Mouse (Mus musculus) thymus, postnatal 0 days (tissue): ENCODE results near the gene Arf4. TPM values are rescaled to one million over a fixed set of nuclear protein-coding genes. Genes with fewer than 3 reads are reported as not detected.

Source experiments
- DNase-seq: peaks from one replicate; pipeline ENCODE4 v3.0.0-alpha.2; 2015; ENCODE audit warnings: low spot score
- polyA plus RNA-seq: library from polyadenylated mRNA; unstranded; fragments of >200 nt; fragmentation: Nextera tagmentation; extraction: Ambion mirVana; gene quantifications from 2 replicates; pipeline ENCODE4 v1.2.1, GENCODE M21; 2015

Gene Arf4
- 257 and 289 TPM in 2 replicates for polyA plus RNA-seq

DNA sequence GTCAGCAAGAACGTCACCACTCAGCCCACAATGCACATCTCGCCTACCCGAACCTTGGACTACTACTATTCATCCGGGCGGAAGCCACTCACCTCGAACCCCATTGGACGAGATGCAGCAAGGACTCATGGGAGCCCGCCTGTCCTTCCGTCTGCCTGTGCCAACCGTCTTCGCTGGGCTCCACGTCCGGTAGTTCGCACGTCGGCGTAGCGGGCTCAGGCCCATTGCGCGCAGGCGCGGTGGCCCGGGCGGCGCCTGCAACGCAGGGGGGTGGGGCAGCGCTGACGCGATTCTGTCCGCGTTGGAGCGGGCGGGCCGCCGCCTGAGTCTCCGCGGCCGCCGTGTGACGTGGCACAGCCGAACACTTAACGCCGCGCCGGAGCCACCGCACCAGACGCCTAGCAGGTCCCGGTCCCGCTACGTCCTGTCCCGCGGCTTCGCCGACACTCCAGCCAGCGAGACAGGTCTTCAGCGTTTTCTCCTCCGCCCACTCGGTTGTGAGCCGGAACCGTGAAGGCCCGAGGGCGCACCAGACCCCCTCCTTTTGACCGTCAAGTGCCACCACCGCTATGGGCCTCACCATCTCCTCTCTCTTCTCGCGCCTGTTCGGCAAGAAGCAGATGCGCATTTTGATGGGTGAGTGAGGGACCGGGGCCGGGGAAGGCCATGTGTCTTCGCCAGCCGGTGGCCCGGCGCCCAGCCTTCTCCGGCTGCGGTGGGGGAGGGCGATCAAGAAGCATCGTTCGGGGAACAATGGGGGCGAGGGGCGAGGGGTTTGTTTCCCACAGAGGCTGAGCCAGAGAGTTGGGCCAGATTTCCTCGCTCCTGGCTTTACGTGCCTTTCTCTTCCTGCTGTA, at the start of gene Arf4:
Arf4 (plus strand) TSS at position 224 of the 857 bp plus-strand sequence.
- peak; percentile 97 for DNase-seq

- peak; percentile 47 for DNase-seq
Measured at GRCm38 (mm10) chr14:26591353-26591752, 46.5 kb upstream of the Arf4 start.

DNA sequence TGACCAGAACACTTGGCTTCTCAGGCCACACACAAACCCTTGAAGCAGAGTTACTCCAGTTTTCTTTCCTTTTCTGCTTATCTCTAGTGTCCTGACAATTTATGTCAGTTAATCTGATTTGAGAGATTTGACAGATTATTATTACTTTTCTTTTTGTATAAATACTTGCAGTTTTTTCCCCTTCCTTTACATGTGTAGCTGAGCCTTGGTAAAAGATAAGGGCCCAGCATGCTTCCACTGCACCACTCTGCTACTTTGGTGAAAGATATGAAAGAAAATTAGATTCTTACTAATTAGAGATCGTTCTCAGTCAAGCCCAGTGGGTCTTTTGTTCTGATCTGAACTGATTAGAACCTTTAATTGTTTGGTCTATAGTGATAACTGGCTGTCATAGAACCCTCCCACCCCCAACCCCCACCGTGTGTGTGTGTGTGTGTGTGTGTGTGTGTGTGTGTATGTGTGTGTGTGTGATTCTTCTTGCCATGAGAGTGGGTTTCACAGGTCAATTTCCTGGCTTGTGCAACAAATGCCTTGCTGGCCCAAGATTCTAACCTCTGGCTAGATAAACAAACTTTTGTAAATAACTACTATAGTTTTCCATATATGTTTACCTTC, 44.5 kb upstream of the Arf4 start:
- DNase-seq = no peak

GRCm38 (mm10) chr14:26595167-26595566, 42.7 kb upstream of the Arf4 start:
- DNase-seq = no peak

GRCm38 (mm10) chr14:26595695-26596365, 42.0 kb upstream of the Arf4 start:
- no peak for DNase-seq

DNA sequence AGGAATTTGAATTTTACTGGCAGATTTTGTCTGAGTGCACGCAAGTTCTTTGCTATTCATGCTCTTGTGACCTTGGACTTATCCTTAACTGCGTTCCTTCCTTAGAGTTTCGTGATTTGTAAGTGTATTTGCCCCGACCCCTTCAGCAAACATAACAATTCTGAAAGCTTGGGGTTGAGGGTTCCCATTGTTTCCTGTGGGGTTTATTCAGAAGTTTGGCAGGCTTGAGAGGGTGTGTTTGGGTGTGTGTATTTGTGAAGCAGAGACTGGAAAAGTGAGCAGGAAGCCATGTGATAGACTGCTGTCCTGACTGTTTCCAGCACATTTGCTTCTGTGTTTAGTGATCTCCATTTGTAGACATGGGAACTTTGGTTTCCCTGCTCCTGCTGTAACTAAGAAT, 32.5 kb upstream of the Arf4 start:
- no peak for DNase-seq

GRCm38 (mm10) chr14:26609674-26610073, 28.2 kb upstream of the Arf4 start:
- no peak for DNase-seq

- no peak for DNase-seq
Measured at GRCm38 (mm10) chr14:26610689-26611088, 27.2 kb upstream of the Arf4 start.

DNA sequence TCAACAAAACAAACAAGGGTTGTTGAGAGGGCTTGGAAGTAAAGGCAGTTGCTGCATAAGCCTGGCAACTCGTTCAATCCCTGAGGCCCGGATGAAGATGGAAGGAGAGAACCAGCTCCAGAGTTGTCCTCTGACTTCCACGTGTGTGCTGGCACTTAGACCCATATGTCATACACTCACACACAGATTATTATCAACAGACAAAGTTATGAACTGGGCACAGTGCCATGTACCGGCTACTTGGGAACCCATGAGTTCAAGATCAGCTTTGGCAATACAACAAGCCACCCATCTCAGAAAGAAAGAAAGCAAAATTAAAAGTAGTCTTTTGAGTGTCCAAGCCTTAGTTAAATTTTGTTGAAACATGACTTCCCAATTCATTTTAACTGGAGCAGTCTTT, 12.6 kb upstream of the Arf4 start:
- DNase-seq = no peak

- no peak for DNase-seq
Measured at GRCm38 (mm10) chr14:26626605-26627140, 11.2 kb upstream of the Arf4 start.

- DNase-seq = peak; percentile 7
Measured at GRCm38 (mm10) chr14:26637025-26637850, 636 bp upstream of the Arf4 start.

DNA sequence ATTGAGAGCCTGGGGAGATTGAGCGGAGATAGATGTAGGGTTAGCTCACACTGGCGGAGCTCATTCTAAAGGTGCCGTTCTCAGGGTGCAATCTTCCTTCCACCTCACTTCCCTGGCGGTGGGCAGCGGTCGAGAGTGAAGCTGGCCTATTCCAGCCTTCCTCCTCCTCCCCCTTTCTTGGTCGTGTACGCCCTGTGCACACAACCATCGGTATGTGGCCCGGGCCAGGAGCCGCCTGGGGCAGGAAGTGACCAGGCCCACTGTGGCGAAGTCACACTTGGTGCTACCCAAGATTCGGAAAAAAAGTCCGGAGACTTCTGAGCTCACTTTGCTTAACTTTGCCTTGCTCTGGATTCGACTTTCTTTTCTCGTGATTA, 822 bp downstream of the Arf4 start:
- peak; percentile 55 for DNase-seq

DNA sequence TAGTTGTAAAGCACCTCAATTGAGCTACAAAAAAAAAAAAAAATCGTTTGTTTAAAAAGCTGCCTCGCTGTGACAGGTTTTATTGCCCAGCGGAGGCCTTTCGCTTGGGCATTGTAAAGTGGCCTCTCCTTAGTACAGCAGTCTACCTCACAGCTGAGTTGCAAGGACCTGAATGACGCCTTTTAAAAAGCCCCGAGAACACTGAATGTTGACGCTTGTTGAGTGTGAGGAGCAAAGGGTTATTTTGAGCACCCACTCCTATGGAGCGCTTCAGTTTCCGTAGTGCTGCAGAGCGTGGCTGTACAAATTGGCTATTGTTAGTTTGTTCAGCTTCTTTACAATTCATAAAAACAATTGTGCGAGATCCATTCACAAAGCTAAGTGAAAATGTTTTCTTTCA, 1.4 kb downstream of the Arf4 start:
- DNase-seq = peak; percentile 18

- DNase-seq = peak; percentile 31
Measured at GRCm38 (mm10) chr14:26639961-26640360, 2.1 kb downstream of the Arf4 start.

DNA sequence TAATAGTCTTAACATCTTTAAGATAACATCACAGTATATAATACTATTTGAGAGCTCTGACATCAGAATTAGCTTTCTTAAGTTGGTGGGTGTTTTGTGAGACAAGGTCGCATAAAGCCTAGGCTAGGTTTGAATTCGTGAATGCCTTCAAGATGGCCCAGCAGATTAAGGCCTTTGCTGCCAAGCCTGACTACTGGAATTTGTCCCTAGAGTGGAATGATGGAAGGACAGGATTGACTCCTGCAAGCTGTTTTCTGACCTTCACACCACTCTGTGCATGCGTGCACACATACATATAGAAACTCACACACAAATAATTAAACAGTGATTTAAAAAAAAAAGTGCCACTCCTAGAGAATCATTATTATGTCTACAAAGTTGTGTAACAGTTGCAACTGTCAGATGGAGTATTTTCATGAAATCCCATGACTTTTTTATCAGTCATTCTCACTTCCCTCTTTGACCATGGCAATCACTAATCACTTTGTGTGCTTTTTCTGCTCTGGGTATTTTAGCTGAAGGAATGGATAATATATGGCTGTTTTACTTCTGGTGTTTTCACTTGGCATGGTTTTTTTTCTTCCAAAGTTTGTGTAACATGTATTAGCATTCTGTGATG, 5.2 kb downstream of the Arf4 start:
- no peak for DNase-seq

DNA sequence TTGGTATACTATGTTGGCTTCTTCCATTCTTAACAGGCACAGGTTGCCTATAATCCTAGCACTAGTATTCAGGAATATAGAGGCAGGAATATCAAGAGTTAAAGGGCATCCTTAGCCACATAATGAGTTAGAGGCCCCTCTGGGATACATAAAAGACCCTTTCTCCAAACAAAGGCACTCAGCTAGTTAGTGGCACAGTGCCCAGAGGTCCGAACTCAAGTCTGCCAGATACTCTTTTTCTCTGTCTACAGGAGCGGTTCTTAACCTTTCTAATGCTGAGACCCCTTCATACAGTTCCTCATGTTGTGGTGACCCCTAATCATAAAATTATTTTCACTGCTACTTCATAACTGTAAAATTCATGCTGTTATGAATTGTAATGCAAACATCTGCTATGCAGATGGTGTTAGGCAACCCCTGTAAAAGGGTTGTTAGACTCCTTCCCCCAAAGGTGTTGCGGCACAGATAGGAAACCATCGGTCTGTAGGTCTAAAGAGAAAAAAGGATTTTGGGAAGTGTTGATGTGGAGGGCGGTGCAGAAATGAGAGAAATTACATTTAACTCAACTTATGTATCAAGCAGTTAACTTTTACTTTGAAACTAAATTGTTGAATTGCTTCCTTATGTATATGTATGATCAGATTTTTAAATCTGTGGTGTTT, 8.2 kb downstream of the Arf4 start:
- DNase-seq = no peak

DNA sequence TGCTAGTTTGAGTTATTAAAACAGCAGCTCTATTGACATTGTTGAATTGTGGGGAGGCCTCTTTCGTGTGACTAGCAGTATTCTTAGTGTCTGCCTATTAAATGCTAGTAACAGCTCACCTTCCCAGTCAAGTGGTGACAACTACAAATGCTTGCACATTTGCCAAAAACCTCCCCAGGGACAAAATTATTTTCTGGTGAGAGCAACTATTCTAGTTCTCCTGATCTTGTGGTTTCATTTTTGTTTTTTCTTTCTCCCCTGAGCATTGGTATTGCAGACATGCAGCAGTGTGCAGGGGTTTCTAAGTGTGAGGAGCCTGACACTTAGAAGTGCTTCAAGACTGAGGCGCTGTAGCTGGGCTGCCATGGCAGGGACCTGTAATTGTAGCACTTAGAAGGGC, 9.9 kb downstream of the Arf4 start:
- DNase-seq = no peak

DNA sequence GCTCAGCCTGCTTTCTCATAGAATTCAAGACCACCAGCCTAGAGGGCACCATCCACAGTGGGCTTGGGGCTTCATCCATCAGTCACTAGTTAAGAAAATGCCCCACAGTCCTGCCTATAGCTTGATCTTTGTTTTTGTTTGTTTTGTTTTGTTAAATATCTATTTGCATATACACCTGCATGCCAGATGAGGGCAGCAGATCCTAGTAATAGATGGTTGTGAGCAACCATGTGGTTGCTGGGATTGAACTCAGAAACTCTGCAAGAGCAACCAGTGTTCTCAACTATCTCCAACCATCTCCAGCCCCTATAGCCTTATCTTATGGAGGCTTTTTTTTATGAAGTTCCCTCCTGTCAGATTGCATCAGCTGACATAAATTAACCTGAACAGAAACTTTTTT, 14.0 kb downstream of the Arf4 start:
- peak; percentile 48 for DNase-seq

DNA sequence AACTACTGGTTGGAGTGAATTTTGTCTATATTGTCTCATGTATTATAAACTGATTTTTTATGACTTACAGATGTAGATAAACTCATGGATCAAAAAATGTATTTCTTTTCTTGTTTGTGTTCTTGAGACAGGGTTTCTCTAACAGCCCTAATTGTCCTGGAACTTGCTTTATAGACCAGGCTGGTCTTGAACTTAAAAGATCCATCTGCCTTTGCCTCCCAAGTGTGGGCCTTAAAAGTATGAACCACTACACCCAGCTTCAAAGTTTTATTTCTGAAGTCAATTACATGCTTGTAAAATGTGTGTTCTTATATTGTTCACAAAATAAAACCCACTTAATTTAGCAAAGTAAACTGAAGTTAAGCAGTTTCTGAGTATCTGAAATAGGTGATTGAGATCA, 20.3 kb downstream of the Arf4 start:
- no peak for DNase-seq

DNA sequence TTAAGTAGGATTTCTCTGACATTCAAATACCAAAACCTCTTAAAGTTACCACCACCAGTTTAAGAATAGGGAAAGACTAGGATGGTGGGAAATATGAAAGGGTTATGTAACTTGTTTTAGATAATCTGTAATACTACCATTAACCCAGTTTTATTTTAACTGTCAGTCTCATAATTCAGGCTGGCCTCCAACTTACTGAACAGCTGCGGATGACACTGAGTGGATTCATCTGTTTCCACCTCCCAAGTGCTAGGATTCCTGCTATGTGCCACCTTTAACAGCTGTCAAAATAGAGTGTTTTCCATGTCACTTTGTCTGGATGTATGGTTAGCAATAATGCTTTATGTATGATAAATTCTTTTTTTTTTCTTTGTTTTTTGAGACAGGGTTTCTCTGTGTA, 22.4 kb downstream of the Arf4 start:
- no peak for DNase-seq
